Mouse (Mus musculus) gastrocnemius, postnatal 10 days (tissue): ENCODE results near the gene Trpm3. TPM values are rescaled to one million over a fixed set of nuclear protein-coding genes. Genes with fewer than 3 reads are reported as not detected.
A peak's percentile ranks its signal among the peaks of the same experiment; 100 is the strongest.
"Not testable (repeated sequence)": the region's sequence is repeated elsewhere in the genome, so short reads cannot be mapped to it uniquely, and the experiment has no call there.

ENCODE experiments used
- DNase-seq: peaks from one replicate; pipeline ENCODE4 v3.0.0; 2021; ENCODE audit warnings: mixed read lengths
- total RNA-seq, 2 experiments: library from RNA; stranded (reverse); gene quantifications; 2 replicates each; pipeline ENCODE4 v1.2.3; 2021

Trpm3 gene
- total RNA-seq, 2 experiments from 2014 or later = 2.3 to 3.7 TPM

DNA sequence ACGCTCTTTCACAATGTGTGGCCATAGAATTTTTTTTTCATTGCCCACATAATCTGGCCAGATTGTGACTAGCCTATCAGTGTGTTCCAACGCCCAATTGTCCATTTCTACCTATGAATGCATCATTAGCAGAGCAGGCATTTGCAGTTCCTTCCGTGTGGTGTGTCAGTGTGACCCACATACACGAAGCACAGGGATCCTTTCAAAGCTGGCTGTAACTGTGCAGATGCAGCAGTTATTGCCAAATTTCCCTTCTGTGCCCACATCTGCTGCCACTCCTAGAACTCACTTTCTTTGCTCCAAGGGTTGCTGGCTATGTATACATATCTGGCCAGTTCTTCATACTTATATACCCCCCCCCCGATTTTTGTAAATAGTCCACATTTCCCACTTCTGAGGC is 834.9 kb downstream of the Trpm3 start:
- DNase-seq = no peak

DNA sequence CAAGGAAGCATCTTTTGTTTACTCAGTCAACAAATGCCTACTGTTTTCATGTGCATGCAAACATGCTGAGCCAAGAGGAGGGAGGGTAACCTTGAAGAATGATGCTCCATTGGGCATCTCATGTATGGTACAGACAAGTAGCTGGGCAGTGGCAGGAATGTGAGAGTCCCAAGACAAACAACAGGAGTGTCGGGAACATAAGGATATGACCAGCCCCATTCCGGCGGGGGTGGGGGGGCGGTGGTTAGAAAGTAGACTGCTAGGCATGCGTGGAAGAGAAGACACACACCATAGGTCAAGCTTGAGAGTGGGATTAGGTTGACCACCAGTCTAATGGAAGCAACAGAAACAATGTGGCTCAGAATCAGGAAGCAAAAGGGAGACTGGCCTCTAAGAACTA is 837.0 kb downstream of the Trpm3 start:
- no peak for DNase-seq

DNA sequence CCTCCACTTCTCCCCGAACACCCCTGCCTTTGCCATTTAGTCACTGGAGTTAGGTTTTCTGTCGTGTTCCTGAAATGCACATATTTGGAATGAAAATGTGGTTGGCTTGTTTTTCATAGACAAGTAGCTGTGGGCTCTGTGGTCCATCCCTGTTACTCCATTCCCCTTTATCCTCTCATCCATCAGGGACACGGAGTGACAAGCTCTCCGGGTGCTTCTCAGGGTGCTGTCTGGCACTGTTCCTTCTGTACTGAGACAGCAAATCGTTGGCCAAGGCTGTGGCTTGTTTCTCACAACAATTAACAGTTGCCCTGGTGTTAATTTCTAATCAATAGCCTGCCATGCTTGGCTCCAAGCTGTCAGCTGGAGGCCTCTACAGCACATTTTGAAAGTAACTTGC is 838.7 kb downstream of the Trpm3 start:
- no peak for DNase-seq

DNA sequence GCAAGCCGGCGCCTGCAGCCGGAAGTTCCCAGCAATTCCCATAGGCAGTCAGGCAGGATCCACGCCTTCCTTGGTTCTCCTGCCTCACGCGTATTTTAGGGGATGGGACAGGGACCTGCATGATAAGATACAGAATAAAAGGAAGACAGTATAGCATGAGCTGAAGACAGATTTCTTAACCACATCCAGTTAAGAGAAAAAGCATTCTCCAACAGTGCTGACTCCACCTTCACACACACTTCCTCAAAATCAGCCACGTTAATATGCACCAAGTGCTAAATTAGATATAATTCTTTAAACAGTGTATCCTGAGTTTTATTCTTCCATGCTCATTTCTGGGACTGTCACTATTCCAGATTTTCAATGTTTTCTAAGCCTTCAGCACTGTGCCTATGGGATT is 839.9 kb downstream of the Trpm3 start:
- DNase-seq = no peak

DNA sequence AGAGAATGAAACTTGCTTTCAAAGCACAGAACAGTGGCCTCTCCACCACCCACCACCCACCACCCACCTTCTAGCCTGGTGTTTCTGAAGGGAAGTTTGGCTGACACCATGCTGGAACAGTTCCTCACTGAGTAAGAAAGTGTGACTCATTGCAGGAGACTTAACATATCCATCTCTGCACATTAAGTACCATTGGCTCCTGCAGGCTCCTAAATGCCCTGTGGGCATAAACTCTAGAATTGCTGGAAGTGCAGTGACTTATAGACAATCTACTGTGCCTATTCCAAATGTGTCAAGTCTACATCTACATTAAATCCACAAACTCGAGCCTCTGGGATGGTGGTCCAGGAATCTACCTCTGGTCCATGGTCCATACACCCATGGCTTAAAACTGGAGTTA is 840.3 kb downstream of the Trpm3 start:
- DNase-seq = no peak

DNA sequence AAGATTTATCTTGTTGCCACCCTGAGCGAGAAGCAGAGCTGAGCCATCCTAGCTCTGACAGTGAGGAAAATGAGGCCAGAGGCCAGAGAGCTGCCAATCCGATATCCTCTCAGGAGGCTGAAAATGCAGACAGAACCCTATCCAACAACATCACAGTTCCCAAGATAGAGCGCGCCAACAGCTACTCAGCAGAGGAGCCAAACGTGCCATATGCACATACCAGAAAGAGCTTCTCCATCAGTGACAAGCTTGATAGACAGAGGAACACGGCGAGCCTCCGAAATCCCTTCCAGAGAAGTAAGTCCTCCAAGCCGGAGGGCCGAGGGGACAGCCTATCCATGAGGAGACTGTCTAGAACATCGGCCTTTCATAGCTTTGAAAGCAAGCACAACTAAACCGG is 849.1 kb downstream of the Trpm3 start:
- no peak for DNase-seq

DNA sequence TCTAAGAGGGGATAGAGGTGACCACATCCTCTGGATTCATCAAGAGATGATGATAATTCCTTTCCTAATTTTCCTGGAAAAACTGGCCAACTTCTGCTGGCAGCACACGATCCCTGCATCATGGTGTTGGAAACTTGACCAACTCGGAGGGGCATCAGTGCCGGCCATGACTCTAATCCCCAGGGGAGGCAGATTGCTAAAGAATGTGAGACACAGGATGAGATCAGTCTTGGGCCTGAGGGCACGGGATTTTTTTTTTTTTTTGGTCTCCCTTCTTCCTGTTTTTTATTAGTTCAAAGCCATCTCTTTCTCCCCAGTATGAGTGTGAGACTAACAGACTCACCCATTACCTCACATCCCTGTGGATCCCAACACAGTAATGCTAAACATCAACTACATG is 855.1 kb downstream of the Trpm3 start:
- DNase-seq = no peak

DNA sequence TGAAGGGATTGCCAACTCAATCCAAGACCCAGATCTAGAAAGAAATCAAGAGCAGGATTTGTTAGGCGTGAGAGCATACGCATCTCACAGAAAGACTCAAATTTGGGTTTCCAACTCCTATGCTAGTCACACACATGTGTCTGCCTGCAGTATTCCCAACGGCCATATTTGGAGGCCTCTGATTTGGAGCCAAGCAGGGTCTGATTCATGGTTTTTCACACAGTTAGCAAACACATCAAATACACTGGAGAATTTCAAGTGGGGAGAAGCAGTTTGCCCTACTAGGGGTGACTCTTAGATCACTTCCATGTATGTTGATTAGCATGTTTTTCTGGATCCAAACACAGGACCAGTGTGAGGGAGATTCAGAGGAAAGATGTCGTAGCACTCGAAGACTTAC is 855.7 kb downstream of the Trpm3 start:
- DNase-seq = no peak

DNA sequence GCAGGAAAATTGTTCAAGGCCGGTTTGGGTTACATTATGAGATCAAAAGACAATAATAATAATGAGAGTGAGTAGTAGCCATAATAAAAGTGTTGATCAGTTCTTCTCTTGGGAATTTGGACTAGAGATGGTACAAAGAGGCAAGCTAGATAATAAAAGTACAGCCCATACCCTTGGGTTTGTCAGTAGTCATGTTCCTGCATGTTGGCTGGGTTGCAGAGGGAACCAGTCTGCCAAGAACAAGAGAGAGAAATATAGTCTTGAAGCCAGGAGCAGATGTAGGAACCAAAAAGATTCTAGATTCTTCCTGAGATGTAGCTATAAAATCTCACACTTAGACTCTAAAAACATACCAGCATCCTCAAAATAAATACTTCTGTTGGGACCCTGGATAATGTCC is 861.4 kb downstream of the Trpm3 start:
- DNase-seq = no peak

DNA sequence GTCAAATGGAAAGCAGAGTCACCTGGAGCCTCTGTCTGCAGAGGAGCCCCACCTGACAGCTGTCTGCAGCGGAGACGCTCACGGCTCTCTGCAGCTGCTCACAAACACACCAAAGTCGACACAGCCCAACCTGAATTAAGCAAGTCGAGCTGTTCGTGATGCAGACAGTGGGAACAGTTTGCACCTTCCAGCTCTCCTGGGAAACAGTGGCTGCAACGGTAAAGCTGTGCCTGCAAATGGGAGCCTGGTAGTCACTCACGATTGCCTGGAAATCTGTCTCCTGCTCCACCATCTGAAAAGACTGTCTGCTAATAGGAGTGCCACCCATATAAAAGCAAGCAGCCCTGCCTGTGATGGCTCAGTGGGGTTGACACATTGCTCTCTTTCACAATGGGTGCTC is 865.0 kb downstream of the Trpm3 start:
- no peak for DNase-seq

DNA sequence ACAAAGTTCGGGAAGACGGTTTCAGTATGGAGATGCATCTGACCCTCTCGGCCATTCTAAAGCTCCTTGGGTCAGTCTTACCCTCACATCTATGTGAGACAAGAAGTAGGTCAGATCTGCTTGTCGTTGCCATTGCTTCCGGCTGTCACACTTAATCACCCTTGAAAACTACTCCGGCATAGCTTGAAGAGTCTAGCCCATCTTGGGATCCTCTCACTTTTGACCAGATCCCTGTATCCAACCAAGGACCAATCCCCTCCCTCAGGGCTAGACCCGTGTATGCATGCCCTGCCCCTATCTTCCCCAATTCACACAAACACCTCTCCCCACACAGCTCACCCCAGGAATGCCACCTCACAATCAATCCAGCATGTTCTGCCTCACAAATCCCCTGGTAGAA is 867.0 kb downstream of the Trpm3 start:
- no peak for DNase-seq

DNA sequence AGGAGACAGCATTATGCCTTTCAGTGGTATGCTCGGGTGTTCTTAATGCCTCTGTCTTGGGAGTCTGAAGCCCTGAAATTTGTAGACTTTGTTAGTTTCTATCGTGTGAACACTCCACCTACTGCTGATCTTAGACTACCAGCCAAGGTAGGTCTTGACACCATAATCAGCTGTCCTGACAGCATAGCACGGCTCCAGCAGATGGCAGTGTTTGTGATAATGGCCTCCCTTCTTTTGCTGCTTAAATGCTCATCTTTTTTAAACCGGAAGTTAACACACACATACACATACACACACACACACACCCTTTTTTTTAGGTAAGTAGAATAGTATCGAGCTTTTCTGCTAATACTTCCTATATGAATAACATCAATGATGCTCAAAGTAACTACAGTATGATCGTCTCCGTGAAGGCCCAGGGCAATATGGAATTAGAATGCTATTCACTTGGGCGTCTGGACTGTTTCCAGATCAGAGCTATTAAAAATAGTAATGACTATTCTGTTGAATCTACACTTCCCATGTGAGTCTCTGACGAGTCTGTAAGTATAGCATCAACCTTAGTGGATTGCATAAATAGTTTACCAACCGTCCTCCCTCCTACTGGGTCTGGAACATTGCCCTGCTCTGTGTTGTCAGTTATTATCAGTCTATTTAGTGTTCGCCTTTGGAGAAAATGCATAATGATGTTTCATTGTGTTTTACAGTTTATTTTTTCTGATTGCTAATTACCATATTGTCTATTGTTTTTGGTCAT is 867.8 kb downstream of the Trpm3 start:
- peak; percentile 53 for DNase-seq

DNA sequence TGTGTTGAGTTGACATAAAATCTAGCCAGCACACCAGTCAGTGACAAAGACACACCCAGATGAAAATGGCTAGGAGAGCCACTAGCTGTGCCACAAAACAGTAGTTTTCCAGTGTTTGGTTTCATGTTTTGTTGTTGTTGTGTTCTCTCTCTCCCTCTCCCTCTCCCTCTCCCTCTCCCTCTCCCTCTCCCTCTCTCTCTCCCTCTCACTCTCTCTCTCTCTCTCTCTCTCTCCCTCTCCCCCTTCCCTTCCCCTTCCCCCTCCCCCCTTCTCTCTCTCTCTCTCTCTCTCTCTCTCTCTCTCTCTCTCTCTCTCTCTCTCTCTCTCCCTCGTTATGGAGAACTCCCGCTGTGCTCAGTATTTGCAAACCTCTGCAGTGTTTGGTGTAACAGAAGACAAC is 874.8 kb downstream of the Trpm3 start:
- DNase-seq = no peak

DNA sequence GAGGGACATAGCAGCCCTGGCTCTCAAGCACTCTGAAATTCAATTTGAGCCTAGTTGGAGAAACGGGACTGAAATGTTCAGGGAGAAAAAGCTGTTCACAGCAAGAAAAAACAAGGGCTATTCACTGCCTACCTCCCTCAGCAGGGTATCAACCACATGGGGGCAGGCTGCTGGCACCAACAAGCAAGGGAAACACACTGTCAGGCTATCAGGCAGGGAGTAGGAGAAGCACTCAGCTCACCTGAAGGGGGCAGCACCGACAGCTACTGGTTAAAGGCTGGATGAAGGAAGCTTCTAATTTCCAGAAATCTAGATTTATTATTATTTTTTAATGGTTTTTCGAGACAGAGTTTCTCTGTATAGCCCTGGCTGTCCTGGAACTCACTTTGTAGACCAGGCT is 876.7 kb downstream of the Trpm3 start:
- DNase-seq = peak; percentile 46

DNA sequence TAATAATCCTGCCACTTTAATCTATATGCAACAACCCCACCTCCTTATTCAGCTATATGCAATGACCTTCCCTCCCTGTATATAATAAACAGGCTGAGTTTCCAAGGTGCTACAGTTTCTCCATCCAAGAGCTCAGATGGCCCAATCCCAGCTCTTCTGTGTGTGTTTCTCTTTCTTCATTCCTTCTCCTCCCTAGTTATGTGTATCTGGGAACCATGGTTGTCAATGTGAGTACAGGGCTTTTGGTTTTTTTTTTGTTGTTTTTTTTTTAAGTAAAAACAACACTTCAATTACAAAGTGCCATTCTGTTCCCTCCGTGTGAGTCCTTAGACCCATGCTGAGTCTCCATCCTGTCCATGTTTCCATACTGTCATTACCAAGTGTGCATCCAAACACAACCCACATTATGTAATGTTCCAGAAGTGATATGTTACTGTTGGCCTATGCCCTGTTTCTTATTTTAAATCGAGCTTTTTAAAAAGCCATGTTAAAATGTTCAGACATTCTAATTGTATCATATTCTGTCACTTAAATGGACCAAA is 879.4 kb downstream of the Trpm3 start:
- DNase-seq = no peak

DNA sequence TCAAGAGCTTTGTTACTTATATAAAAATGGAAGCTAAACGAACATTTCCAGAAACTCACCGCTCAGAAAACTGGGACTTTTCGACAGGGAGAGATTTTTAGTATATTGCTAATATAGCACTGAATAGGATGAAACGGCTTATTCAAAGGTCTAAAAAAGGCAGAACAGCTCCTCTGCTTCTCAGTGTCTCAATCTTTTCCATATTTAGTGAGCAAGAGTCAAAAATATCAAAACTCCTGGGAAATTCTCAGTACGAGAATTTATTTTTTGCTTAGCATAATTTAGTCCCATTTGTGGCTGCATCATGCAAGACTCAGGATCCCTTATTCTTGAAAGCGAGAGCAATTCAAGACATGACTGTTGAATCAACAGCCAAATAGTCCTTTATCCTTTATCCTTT is 884.1 kb downstream of the Trpm3 start:
- no peak for DNase-seq

DNA sequence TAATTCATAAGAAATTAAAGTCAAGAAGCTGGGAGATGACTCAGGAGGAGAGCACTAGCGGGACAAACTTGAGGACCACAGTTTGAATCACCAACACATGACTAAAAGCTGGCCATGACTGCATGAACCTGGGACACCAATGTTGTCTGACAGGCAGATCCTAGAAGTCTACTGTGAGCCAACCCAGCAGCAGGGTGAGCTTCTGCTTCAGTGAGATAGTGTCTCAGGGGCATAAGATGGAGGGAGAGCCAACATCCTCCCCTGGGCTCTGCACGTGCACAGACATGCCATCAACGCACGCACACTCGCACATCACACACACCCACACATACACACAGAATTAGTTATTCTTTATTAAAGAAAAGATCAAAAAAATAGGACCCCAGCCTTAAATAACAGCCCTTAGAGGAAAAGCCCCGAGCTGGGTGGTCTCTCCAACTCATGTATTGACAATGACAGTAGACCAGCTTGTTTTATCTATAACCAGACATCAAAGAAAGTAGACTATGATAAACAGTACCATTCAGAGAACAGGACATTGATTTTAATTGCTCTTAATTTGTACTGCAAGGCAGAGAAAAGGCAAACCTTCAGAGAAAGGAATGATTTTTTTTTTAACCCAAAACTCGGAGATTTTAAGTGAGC is 884.6 kb downstream of the Trpm3 start:
- no peak for DNase-seq

DNA sequence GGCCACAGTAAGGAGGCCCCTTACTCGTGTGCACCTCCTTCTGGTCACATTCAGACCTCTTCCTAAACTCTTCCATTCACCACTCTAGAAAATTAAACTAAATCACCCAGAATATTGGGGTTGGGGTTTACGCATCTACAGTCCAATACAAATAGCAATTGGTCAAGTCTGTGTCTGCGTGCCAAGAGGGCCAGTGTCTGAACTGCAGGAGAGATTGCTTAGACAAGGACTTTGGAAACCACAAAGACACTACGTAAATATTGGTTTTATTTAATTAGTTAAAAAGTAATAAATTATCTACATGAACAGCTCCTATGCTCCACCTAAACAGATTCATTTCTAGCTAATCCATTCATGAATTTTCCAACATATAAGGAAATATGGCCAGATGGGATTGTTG is 886.0 kb downstream of the Trpm3 start:
- no peak for DNase-seq

DNA sequence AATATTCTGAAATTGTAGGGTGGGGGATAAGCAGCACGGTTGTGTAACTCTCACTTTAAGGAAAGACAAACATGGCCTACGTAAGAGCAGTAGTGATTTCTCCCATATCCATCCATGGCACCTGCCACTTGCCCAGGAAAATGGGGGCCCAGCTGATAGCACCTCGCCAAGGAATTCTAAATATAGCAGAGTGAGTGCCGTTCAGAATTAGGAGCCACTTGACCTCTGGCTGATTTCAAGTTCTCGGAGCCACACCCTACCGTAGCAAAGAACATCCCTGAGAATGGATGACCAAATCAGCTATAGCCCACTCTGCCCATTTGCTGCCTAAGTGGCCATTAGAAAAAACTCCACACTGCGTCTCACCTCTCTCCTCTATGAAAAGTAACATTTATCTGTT is 887.6 kb downstream of the Trpm3 start:
- DNase-seq = no peak

DNA sequence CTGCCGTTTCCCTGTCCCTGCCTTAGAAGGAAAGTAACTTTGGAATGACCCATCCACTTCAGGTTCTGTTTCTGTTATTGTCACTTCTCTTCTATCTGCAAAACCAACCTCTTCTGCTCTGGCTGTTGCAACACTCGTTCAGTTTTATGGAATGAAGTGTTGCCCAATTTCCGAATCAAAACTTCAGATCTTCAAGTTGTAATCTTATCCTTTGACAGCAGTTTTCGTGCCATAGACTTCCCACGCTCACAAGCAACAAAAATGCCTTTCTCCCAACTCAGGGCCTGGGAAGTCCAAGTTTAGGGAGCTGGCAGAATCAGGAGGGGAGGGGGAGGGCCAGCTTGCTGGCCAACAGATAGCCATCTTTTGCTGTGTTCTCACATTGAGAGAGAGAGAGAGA is 889.4 kb downstream of the Trpm3 start:
- DNase-seq = no peak

DNA sequence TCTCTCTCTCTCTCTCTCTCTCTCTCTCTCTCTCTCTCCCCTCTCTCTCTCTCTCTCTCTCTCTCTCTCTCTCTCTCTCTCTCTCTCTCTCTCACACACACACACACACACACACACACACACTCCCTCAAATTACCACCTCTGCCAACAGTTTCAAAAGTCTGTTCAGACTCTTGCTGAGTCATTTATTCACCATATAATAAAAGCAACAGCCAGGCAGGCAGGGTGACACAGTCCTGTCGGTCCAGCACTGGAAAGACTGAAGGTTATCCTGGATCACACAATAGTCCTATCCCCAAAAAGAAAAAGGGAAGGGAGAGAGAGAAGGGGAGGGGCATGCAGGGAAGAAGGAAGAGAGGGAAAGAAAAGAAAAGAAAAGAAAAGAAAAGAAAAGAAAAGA is 894.5 kb downstream of the Trpm3 start:
- not testable (repeated sequence) for DNase-seq

DNA sequence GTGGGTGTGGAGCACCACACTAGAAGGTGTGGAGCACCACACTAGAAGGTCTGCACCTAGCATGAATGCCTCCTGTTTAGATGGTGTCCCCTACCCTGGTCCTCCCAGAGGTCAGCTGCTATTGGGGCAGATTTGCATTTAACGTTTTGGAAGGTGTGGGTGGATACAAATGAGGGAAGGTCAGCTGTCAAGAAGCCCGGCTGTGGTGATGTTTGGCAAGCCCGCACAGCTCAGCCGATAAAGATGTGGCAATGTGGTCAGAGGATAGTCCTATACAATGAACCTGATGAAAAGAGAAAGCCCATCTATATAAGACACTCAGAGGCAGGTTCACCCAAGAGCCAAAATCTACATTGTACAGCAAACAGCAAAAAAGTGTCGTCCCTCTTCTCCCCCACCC is 895.3 kb downstream of the Trpm3 start:
- DNase-seq = no peak

DNA sequence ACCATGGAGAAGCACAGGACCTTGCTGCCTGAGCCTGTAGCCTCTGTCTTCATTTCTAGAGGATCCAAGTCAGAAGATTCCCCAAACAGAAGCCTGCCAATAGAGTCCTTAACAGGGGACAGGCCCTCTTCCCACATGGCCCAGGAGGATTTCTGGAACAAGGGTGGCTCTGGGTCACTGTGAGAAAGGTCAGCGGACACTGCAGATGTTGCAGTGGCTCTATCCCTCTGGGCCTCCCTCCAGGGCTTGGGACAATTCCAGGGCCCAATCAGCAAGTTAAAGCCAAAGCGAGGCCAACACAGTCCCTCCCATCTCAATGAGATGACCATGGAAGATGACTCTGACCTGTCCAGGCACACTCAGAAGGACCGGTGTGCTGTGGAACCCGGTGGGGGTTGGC is 896.1 kb downstream of the Trpm3 start:
- DNase-seq = peak; percentile 87

DNA sequence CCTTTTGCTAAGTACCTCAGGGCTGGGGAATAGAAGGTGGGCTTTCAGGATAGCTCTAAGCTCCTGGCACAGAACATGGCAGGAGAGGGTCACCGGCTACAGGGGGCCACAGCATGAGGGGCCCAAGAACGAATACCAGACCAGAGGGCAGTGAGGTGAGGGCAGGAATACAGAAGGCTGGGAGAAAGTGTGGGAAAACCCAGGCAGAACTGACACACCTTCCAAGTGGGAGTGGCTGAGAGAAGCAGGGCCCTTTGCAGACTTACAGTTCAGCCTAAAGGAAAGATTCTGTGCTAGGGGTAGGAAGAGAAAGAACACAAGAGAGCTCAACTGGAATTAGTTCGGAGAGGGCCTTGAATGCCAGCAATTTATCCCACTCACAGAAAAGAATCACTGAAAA is 896.9 kb downstream of the Trpm3 start:
- no peak for DNase-seq
